Mouse (Mus musculus) neutrophil, adult 83 days (primary cell): ENCODE data around the gene 1600012H06Rik. TPM values are rescaled to one million over a fixed set of nuclear protein-coding genes. Genes with fewer than 3 reads are reported as not detected.

Experiments
- total RNA-seq, 2 experiments: library from RNA; stranded (reverse); gene quantifications; one replicate each; pipeline ENCODE4 v1.2.4; 2023

The 1600012H06Rik gene
- 10 to 100 TPM; 19.2 to 24.0 TPM for total RNA-seq

GRCm38 (mm10) chr17:14943009-14943728, at the start of gene 1600012H06Rik, which contains the start of gene Wdr27:
Gene 1600012H06Rik, plus strand, starts transcription at chr17:14943184.
Gene Wdr27, minus strand, starts transcription at chr17:14943158.

GRCm38 (mm10) chr17:14960951-14961556, 18.1 kb downstream of the 1600012H06Rik start, which contains the start of gene Phf10:
Gene Phf10, minus strand, starts transcription at chr17:14961273.

GRCm38 (mm10) chr17:14978362-14979038, 35.5 kb downstream of the 1600012H06Rik start, which contains the start of the genes 9030025P20Rik and Gm3417:
Gene 9030025P20Rik, plus strand, starts transcription at chr17:14978468.
Gene Gm3417, minus strand, starts transcription at chr17:14978790.

Other genes starting within 250 kb of the 1600012H06Rik start
- not detected for gene Thbs2, start 248.9 kb upstream of the 1600012H06Rik start, total RNA-seq
- gene Wdr27, start within 50 bp of the 1600012H06Rik start, total RNA-seq, result under 1 TPM; 0.92 to 0.99 TPM
- gene Phf10, start 18.1 kb downstream of the 1600012H06Rik start, total RNA-seq, result 10 to 100 TPM; 55.3 to 59.6 TPM
- gene 9030025P20Rik, start 35.3 kb downstream of the 1600012H06Rik start, total RNA-seq, result 10 to 100 TPM; 18.1 to 20.0 TPM
- gene Gm3417, start 35.6 kb downstream of the 1600012H06Rik start, total RNA-seq, result not detected
- 1 to 10 TPM; 6.0 to 9.9 TPM for gene Gm3435, start 67.0 kb downstream of the 1600012H06Rik start, total RNA-seq
- 100 to 1,000 TPM; 102 to 109 TPM for gene Ermard, start 98.0 kb downstream of the 1600012H06Rik start, total RNA-seq
- 1 to 10 TPM; 3.2 to 3.4 TPM for gene Tcte3, start 98.3 kb downstream of the 1600012H06Rik start, total RNA-seq
- gene Gm3448, start 98.4 kb downstream of the 1600012H06Rik start, total RNA-seq, result 1 to 10 TPM; 7.4 to 8.2 TPM